Mouse (Mus musculus): ENCODE measurements around the gene Prph. TPM values are rescaled to one million over a fixed set of nuclear protein-coding genes. Genes with fewer than 3 reads are reported as not detected.

The Prph gene
- polyA plus RNA-seq, 1 experiment from 2014 or later = 0.62 TPM

DNA sequence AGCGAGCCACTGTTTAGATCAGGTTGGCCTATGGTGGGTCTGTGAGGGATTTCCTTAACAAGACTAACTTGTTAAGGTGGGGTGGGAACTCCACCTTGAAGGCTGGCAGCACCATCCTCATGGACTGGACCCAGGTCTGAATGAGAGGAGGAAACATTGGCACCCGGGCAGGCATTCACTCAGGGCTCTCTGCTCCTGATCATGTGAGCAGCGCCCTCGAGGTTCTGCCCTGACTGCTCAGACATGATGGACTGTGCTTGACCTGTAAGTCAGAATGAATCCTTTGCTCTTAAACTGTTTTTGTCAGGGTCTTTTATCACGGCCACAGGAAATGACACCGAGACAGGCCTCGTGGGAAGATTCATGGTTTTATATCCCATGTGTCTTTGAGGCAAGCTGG lies 50.3 kb downstream of the Prph start:
- H3K4me1 ChIP-seq (replicated peaks) = no peaks in the 10 kb centered on the region
- no peak overlapping the region for H3K4me3 ChIP-seq (replicated peaks)
- peaks cover 3% of the 10 kb centered on the region; the same call in 1 of the 2 replicates for H3K36me3 ChIP-seq
- H3K9me3 ChIP-seq (replicated peaks) = no peaks in the 10 kb centered on the region
- no peak overlapping the region for H3K4me2 ChIP-seq
- DNase-seq = no peak
- no peak overlapping the region for H3K9ac ChIP-seq
- no peak overlapping the region for H3K27ac ChIP-seq
- 41% methylated on average over 7 of the region's 7 CpGs for WGBS (ENCODE audit: insufficient replicate concordance)
- ATAC-seq (ENCODE audit: low read depth) = no peak
- H3K27me3 ChIP-seq = peaks cover 13% of the 10 kb centered on the region

DNA sequence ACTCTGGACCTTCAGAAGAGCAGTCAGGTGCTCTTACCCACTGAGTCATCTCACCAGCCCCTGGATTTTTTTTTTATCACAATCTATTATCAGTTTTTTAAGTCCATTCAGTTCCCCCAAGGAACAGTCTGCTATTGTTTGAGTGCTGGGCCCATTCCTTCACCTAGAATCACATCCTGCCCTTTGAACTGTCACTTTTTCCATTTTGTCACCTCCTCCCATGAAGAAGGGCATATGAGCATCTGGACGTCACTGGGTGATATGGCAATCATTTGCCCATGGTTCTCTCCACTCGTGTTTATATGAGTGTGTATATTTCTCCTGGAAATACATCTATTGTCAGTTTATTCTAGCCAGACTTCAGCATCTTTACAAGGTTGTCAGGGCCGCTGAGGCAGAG lies 52.9 kb downstream of the Prph start:
- no peak overlapping the region for H3K4me3 ChIP-seq (replicated peaks)
- no peak overlapping the region for H3K27ac ChIP-seq
- ATAC-seq (ENCODE audit: low read depth) = no peak
- no peak overlapping the region for H3K4me2 ChIP-seq
- no peaks in the 10 kb centered on the region for H3K4me1 ChIP-seq (replicated peaks)
- H3K9ac ChIP-seq = no peak overlapping the region
- WGBS (ENCODE audit: insufficient replicate concordance) = 56% methylated on average over 3 of the region's 3 CpGs
- H3K36me3 ChIP-seq = 0 out of 2 replicates have a peak, but pooled peaks cover 3% of the 10 kb centered on the region
- no peaks in the 10 kb centered on the region for H3K27me3 ChIP-seq
- no peak for DNase-seq
- no peaks in the 10 kb centered on the region for H3K9me3 ChIP-seq (replicated peaks)

Small RNAs within 50 kb of the gene (microRNA-seq; reads per million reads assigned to microRNA genes)
- 4.7 reads per million, percentile 11 among the genes with 10 or more reads in this experiment for gene Mir6960

Other genes with a start within 250 kb of the Prph start
- not detected in 2 replicates for gene Ddn, start 245.7 kb upstream of the Prph start, polyA plus RNA-seq (2015; fragmentation: Nextera tagmentation; extraction: Ambion mirVana)
- 116 and 117 TPM in 2 replicates for gene Prkag1, start 223.7 kb upstream of the Prph start, polyA plus RNA-seq (2015; fragmentation: Nextera tagmentation; extraction: Ambion mirVana)
- gene Kmt2d, start 184.0 kb upstream of the Prph start, polyA plus RNA-seq (2015; fragmentation: Nextera tagmentation; extraction: Ambion mirVana) = 4.0 and 4.2 TPM in 2 replicates
- 4.0 and 4.2 TPM in 2 replicates for gene Rhebl1, start 160.6 kb upstream of the Prph start, polyA plus RNA-seq (2015; fragmentation: Nextera tagmentation; extraction: Ambion mirVana)
- 0.12 and 0.16 TPM in 2 replicates for gene Dhh, start 156.6 kb upstream of the Prph start, polyA plus RNA-seq (2015; fragmentation: Nextera tagmentation; extraction: Ambion mirVana)
- 3.2 and 3.9 TPM in 2 replicates for gene Lmbr1l, start 136.9 kb upstream of the Prph start, polyA plus RNA-seq (2015; fragmentation: Nextera tagmentation; extraction: Ambion mirVana)
- gene Tuba1b, start 120.6 kb upstream of the Prph start, polyA plus RNA-seq (2015; fragmentation: Nextera tagmentation; extraction: Ambion mirVana) = 1,202 and 1,287 TPM in 2 replicates
- not detected in 2 replicates for gene Gm49450, start 101.6 kb upstream of the Prph start, polyA plus RNA-seq (2015; fragmentation: Nextera tagmentation; extraction: Ambion mirVana)
- 109 TPM in 2 replicates for gene Tuba1a, start 101.5 kb upstream of the Prph start, polyA plus RNA-seq (2015; fragmentation: Nextera tagmentation; extraction: Ambion mirVana)
- 239 and 246 TPM in 2 replicates for gene Tuba1c, start 25.3 kb upstream of the Prph start, polyA plus RNA-seq (2015; fragmentation: Nextera tagmentation; extraction: Ambion mirVana)
- gene Troap, start 19.4 kb downstream of the Prph start, polyA plus RNA-seq (2015; fragmentation: Nextera tagmentation; extraction: Ambion mirVana) = 14.5 and 18.9 TPM in 2 replicates
- not detected in 2 replicates for gene C1ql4, start 32.6 kb downstream of the Prph start, polyA plus RNA-seq (2015; fragmentation: Nextera tagmentation; extraction: Ambion mirVana)
- gene Dnajc22, start 38.0 kb downstream of the Prph start, polyA plus RNA-seq (2015; fragmentation: Nextera tagmentation; extraction: Ambion mirVana) = 14.6 and 16.9 TPM in 2 replicates
- gene Spats2, start 70.7 kb downstream of the Prph start, polyA plus RNA-seq (2015; fragmentation: Nextera tagmentation; extraction: Ambion mirVana) = 11.5 and 14.4 TPM in 2 replicates
- 0.05 and 0.06 TPM in 2 replicates for gene Kcnh3, start 169.7 kb downstream of the Prph start, polyA plus RNA-seq (2015; fragmentation: Nextera tagmentation; extraction: Ambion mirVana)
- gene Mcrs1, start 196.8 kb downstream of the Prph start, polyA plus RNA-seq (2015; fragmentation: Nextera tagmentation; extraction: Ambion mirVana) = 59.0 and 59.2 TPM in 2 replicates
- 8.2 and 8.9 TPM in 2 replicates for gene Prpf40b, start 239.9 kb downstream of the Prph start, polyA plus RNA-seq (2015; fragmentation: Nextera tagmentation; extraction: Ambion mirVana)
- gene Fam186b, start 240.7 kb downstream of the Prph start, polyA plus RNA-seq (2015; fragmentation: Nextera tagmentation; extraction: Ambion mirVana) = 0.06 TPM in 1 of 2 replicates, not detected in the other

Data from liver, embryonic 13.5 days (tissue).